Mouse (Mus musculus): ENCODE measurements around the gene Fam19a1.

GRCm38 (mm10) chr6:96624196-96624595 is 511.2 kb downstream of the Fam19a1 start:
- TF ChIP-seq POLR2A (IDR thresholded peaks at IDR 0.05; ENCODE audit: borderline replicate concordance, insufficient read depth, low read length) (no peak), CTCF (IDR thresholded peaks at IDR 0.05; ENCODE audit: borderline replicate concordance, insufficient read depth, low read depth, low read length) (no peak)
